Comparison of ENCODE assay signal across 15 mouse cellular contexts in the genomic region with DNA sequence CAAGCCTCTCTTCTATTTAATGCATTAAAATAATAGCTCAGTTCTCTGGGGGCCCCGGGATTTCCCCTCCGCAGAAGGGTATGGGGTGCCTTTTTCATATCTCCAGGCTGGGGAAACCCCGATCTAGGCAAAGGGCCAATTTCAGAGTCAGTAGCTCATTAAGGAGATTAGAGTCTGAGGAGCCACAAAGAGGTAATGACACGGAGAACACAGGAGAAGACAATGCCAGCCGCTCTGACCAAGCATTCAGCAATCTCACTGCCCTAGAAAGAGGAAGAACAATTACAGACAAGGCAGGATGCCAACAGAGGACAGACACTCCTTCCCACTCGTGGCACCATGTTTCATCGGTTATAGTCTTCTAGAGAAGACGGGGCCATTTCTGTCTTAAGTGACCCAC. TPM values are rescaled to one million over a fixed set of nuclear protein-coding genes. Genes with fewer than 3 reads are reported as not detected.
DNase-seq lines count a peak whose midpoint lies in the region; ATAC-seq lines count a peak whose summit lies in the region.
"Had no signal": no experiment of that assay in that cellular context is flagged by ENCODE, and none has a peak within 500 bp of the region (broad histone marks: within the 10 kb centered on the region; RNA-seq: fewer than 3 reads in every experiment).

No protein-coding gene starts in this region.

- H3K27me3 ChIP-seq in forebrain, embryonic 13.5 days: peaks cover 98% of the 10 kb centered on the region
- H3K27me3 ChIP-seq in forebrain, embryonic 16.5 days (replicated peaks; ENCODE audit: control insufficient read depth, insufficient read depth, low read length): peaks cover 76% of the 10 kb centered on the region
- H3K27me3 ChIP-seq: embryonic facial prominence, embryonic 13.5 days had no signal

- no peaks in the 10 kb centered on the region for H3K9me3 ChIP-seq in forebrain, embryonic 13.5 days (replicated peaks)
- H3K9me3 ChIP-seq in forebrain, embryonic 16.5 days (ENCODE audit: control insufficient read depth, low read length): no peaks in the 10 kb centered on the region
- H3K9me3 ChIP-seq: embryonic facial prominence, embryonic 13.5 days; hindbrain, embryonic 10.5 days had no signal

- WGBS in forebrain, embryonic 13.5 days: 16% methylated on average over 8 of the region's 8 CpGs
- WGBS in forebrain, embryonic 16.5 days: 10% methylated on average over 8 of the region's 8 CpGs

- H3K4me2 ChIP-seq in forebrain, embryonic 13.5 days: no peak overlapping the region
- no peak overlapping the region for H3K4me2 ChIP-seq in forebrain, embryonic 16.5 days (ENCODE audit: low read length)
- H3K4me2 ChIP-seq: embryonic facial prominence, embryonic 13.5 days; heart, embryonic 11.5 days had no signal

- no peak overlapping the region for H3K27ac ChIP-seq in forebrain, embryonic 13.5 days
- H3K27ac ChIP-seq in forebrain, embryonic 16.5 days (ENCODE audit: low read length): no peak overlapping the region
- H3K27ac ChIP-seq: embryonic facial prominence, embryonic 13.5 days; hindbrain, embryonic 10.5 days had no signal

- H3K4me3 ChIP-seq in forebrain, embryonic 13.5 days: no peak overlapping the region
- no peak overlapping the region for H3K4me3 ChIP-seq in forebrain, embryonic 16.5 days (replicated peaks; ENCODE audit: low read length)
- H3K4me3 ChIP-seq: embryonic facial prominence, embryonic 13.5 days; hindbrain, embryonic 10.5 days had no signal

- no peaks in the 10 kb centered on the region for H3K36me3 ChIP-seq in forebrain, embryonic 13.5 days (ENCODE audit: poor library complexity, severe bottlenecking)
- no peaks in the 10 kb centered on the region for H3K36me3 ChIP-seq in forebrain, embryonic 16.5 days (ENCODE audit: control insufficient read depth, insufficient read depth)
- H3K36me3 ChIP-seq: embryonic facial prominence, embryonic 13.5 days; hindbrain, embryonic 10.5 days had no signal

- peaks cover 13% of the 10 kb centered on the region for H3K4me1 ChIP-seq in forebrain, embryonic 13.5 days
- H3K4me1 ChIP-seq in forebrain, embryonic 16.5 days (replicated peaks; ENCODE audit: control insufficient read depth, insufficient read depth, low read length): 0 out of 2 replicates have a peak, but pooled peaks cover 4% of the 10 kb centered on the region
- H3K4me1 ChIP-seq: hindbrain, embryonic 10.5 days had no signal

- peak; percentile 50; the same call in 1 of the 2 replicates for ATAC-seq in forebrain, embryonic 13.5 days
- ATAC-seq in forebrain, embryonic 16.5 days: no peak
- peak; percentile 91 for ATAC-seq in inflammation-experienced regulatory T-cells, adult 6 months
- ATAC-seq: liver, postnatal 0 days had no signal

- H3K9ac ChIP-seq in forebrain, embryonic 13.5 days: no peak overlapping the region
- no peak overlapping the region for H3K9ac ChIP-seq in forebrain, embryonic 16.5 days (replicated peaks; ENCODE audit: low read depth, low read length)
- H3K9ac ChIP-seq: embryonic facial prominence, embryonic 13.5 days; liver, postnatal 0 days had no signal

- DNase-seq in spleen, postnatal 36 days (ENCODE audit: low spot score in 2 of 2): peak; percentile 69
- DNase-seq in spleen, adult 12 weeks (ENCODE audit: low spot score): no peak
- DNase-seq in thymus, postnatal 36 days: no peak
- no peak for DNase-seq in gastrocnemius, postnatal 4 days (ENCODE audit: low spot score in 2 of 2)
- DNase-seq in thymus, postnatal 0 days (ENCODE audit: low spot score): no peak
- DNase-seq: cerebellum, postnatal 14 days; kidney, adult 2 months; liver, postnatal 0 days; thymus, adult 18-20 months had no signal

RNA-seq across cellular contexts. Expression of gene Ado, which starts 17.3 kb away (rescaled TPM):
- polyA plus RNA-seq in forebrain, embryonic 13.5 days (2015; fragmentation: Nextera tagmentation; extraction: Ambion mirVana): 56.1 and 57.2 TPM in 2 replicates
- polyA plus RNA-seq in forebrain, embryonic 16.5 days (2015; fragmentation: Nextera tagmentation; extraction: Ambion mirVana): 76.3 and 88.1 TPM in 2 replicates
- polyA plus RNA-seq in inflammation-experienced regulatory T-cells, adult 6 months (2017; shearing (Covaris generic)): 10 to 100 TPM; 40.3 to 50.4 (median 42.4) TPM
- 10 to 100 TPM; 20.9 to 21.3 TPM for total RNA-seq in gastrocnemius, postnatal 4 days (2021)
- 33.2 and 33.3 TPM in 2 replicates for polyA plus RNA-seq in thymus, postnatal 0 days (2015; fragmentation: Nextera tagmentation; extraction: Ambion mirVana)

RNA-seq across cellular contexts. Expression of gene Egr2, which starts 30.8 kb away (rescaled TPM):
- 0.08 and 0.10 TPM in 2 replicates for polyA plus RNA-seq in forebrain, embryonic 13.5 days (2015; fragmentation: Nextera tagmentation; extraction: Ambion mirVana)
- polyA plus RNA-seq in forebrain, embryonic 16.5 days (2015; fragmentation: Nextera tagmentation; extraction: Ambion mirVana): 0.23 and 0.35 TPM in 2 replicates
- polyA plus RNA-seq in inflammation-experienced regulatory T-cells, adult 6 months (2017; shearing (Covaris generic)): 10 to 100 TPM; 68.5 to 69.3 (median 68.8) TPM
- total RNA-seq in gastrocnemius, postnatal 4 days (2021): 10 to 100 TPM in 1 of 2 experiments, 1 to 10 TPM in 1; 6.9 to 10.1 TPM
- 8.7 and 10.7 TPM in 2 replicates for polyA plus RNA-seq in thymus, postnatal 0 days (2015; fragmentation: Nextera tagmentation; extraction: Ambion mirVana)

Comparison
In these comparisons a context has a peak if more than half of its experiments do, and no peak if none do; other contexts are left out.
1. DNase-seq: peak in spleen, postnatal 36 days (2 of 2); none in spleen, adult 12 weeks (single experiment), thymus, postnatal 36 days (0 of 2), gastrocnemius, postnatal 4 days (0 of 2) and thymus, postnatal 0 days (single experiment).